Mouse (Mus musculus): ENCODE measurements around the gene Sf3b5. TPM values are rescaled to one million over a fixed set of nuclear protein-coding genes. Genes with fewer than 3 reads are reported as not detected.

Gene Sf3b5
- total RNA-seq, 2 experiments from 2014 or later: 4.3 to 5.1 TPM

Other genes starting within 250 kb of the Sf3b5 start
- gene Utrn, start 136.0 kb upstream of the Sf3b5 start, total RNA-seq (2021): 10 to 100 TPM; 37.1 to 44.7 TPM
- under 1 TPM; 0.44 to 0.47 TPM for gene Stx11, start 41.0 kb upstream of the Sf3b5 start, total RNA-seq (2021)
- gene Plagl1, start 55.2 kb downstream of the Sf3b5 start, total RNA-seq (2021): 10 to 100 TPM; 32.3 to 38.6 TPM
- gene Zc2hc1b, start 172.7 kb downstream of the Sf3b5 start, total RNA-seq (2021): not detected
- gene Ltv1, start 187.8 kb downstream of the Sf3b5 start, total RNA-seq (2021): 10 to 100 TPM; 20.1 to 24.8 TPM